Comparison of ENCODE assay signal across 23 mouse cellular contexts in genomic region chr6:48081952-48082351, GRCm38 (mm10).
"Had no signal": no experiment of that assay in that cellular context is flagged by ENCODE, and none has a peak within 500 bp of the region (broad histone marks: within the 10 kb centered on the region; RNA-seq: fewer than 3 reads in every experiment).

No protein-coding gene starts in this region.

- H3K9me3 ChIP-seq: heart, embryonic 12.5 days; hindbrain, embryonic 13.5 days; hindbrain, embryonic 15.5 days; kidney, embryonic 15.5 days; limb, embryonic 13.5 days; limb, embryonic 15.5 days had no signal

- H3K27ac ChIP-seq: heart, adult 2 months; hindbrain, embryonic 13.5 days; hindbrain, embryonic 15.5 days; hindbrain, postnatal 0 days; kidney, embryonic 15.5 days; kidney, postnatal 0 days; limb, embryonic 13.5 days; limb, embryonic 15.5 days had no signal

- H3K27me3 ChIP-seq: heart, embryonic 12.5 days; hindbrain, embryonic 13.5 days; hindbrain, embryonic 15.5 days; kidney, embryonic 15.5 days; limb, embryonic 13.5 days; limb, embryonic 15.5 days had no signal

- H3K4me3 ChIP-seq: heart, adult 2 months; heart, embryonic 12.5 days; hindbrain, embryonic 13.5 days; hindbrain, embryonic 15.5 days; kidney, embryonic 15.5 days; limb, embryonic 13.5 days; limb, embryonic 15.5 days had no signal

- DNase-seq: forebrain, postnatal 0 days; gastrocnemius, postnatal 10 days; gastrocnemius, postnatal 25 days; heart, adult 2 months; heart, postnatal 10 days; kidney, adult 11 months; kidney, adult 2 months; kidney, adult 9 months; kidney, postnatal 14 days; kidney, postnatal 36 days; layer of hippocampus, adult 9-11 months; layer of hippocampus, postnatal 36 days; left cerebral cortex, postnatal 4 days had no signal

- ATAC-seq: forebrain, postnatal 0 days; hindbrain, postnatal 0 days; intestine, embryonic 16.5 days had no signal

- H3K4me2 ChIP-seq: heart, embryonic 12.5 days; hindbrain, embryonic 13.5 days; hindbrain, embryonic 15.5 days; kidney, embryonic 15.5 days; limb, embryonic 13.5 days; limb, embryonic 15.5 days; liver, embryonic 11.5 days had no signal

- H3K9ac ChIP-seq: forebrain, postnatal 0 days; heart, embryonic 12.5 days; hindbrain, embryonic 13.5 days; hindbrain, embryonic 15.5 days; kidney, embryonic 15.5 days; limb, embryonic 13.5 days; limb, embryonic 15.5 days had no signal
